Mouse (Mus musculus) neural tube, embryonic 13.5 days (tissue): ENCODE results near the gene Sorbs2. TPM values are rescaled to one million over a fixed set of nuclear protein-coding genes. Genes with fewer than 3 reads are reported as not detected.

ENCODE experiments used
- ATAC-seq: fragments of 200-750 bp; cut with Nextera tagmentation; 2 replicates; pipeline ENCODE4 v1.8.0; 2017; ENCODE audit warnings: low read depth, mild to moderate bottlenecking, moderate TSS enrichment, moderate library complexity
- H3K27ac ChIP-seq: fragments of 300-500 bp; sonication (generic); replicated peaks from 2 replicates; pipeline ENCODE4 v1.5.1; 2015; ENCODE audit warnings: moderate library complexity, mild to moderate bottlenecking, inconsistent platforms
- H3K27me3 ChIP-seq: fragments of 300-500 bp; sonication (generic); 2 replicates; pipeline ENCODE4 v1.6.1; 2015; ENCODE audit warnings: mild to moderate bottlenecking, inconsistent platforms
- H3K36me3 ChIP-seq: fragments of 300-500 bp; sonication (generic); 2 replicates; pipeline ENCODE4 v1.6.1; 2015; ENCODE audit warnings: mild to moderate bottlenecking, inconsistent platforms
- H3K4me1 ChIP-seq: fragments of 300-500 bp; sonication (generic); replicated peaks from 2 replicates; pipeline ENCODE4 v1.6.1; 2015; ENCODE audit warnings: inconsistent platforms
- H3K4me2 ChIP-seq: fragments of 300-500 bp; sonication (generic); 2 replicates; pipeline ENCODE4 v1.6.1; 2015; ENCODE audit warnings: inconsistent platforms, mild to moderate bottlenecking, moderate library complexity
- H3K4me3 ChIP-seq: fragments of 300-500 bp; sonication (generic); 2 replicates; pipeline ENCODE4 v1.5.1; 2015; ENCODE audit warnings: mild to moderate bottlenecking, inconsistent platforms
- H3K9ac ChIP-seq: fragments of 300-500 bp; sonication (generic); 2 replicates; pipeline ENCODE4 v1.6.1; 2015; ENCODE audit warnings: moderate library complexity, mild to moderate bottlenecking, inconsistent platforms
- H3K9me3 ChIP-seq: fragments of 300-500 bp; sonication (generic); 2 replicates; pipeline ENCODE4 v1.6.1; 2016; ENCODE audit warnings: inconsistent platforms
- WGBS: fragments of 180-500 bp; shearing (Covaris S2); methylation state at CpG from one replicate; pipeline ENCODE4 v1.1.7; 2015; 5-methylcytosine and 5-hydroxymethylcytosine counted together
- polyA plus RNA-seq: library from polyadenylated mRNA; unstranded; fragments of >200 nt; fragmentation: Nextera tagmentation; extraction: Ambion mirVana; gene quantifications from 2 replicates; pipeline ENCODE4 v1.2.1, GENCODE M21; 2015

Sorbs2 gene
- polyA plus RNA-seq, 1 experiment from 2014 or later: 50.5 TPM

DNA sequence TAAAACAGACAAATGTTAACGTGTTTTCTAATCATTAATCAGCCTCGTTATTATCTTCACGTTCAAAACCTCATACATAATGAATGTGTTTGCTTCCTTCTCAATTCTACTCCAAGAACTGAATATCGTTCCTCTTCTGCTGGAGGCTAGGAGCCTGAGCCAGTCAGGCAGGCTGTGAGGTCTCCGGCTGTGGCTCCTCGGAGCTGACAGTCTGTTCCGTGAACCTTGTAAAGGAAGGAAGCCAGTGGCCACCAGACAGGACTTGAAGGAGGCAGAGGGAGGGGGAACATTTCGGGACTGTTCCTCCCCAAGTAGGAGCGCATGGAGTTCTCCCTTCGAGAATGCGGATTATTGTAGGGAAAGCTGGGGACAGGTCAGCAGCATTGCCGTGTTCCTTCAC lies 153.0 kb downstream of the Sorbs2 start:
- H3K4me3 ChIP-seq: no peak overlapping the region
- WGBS: 70% methylated on average over 12 of the region's 12 CpGs

DNA sequence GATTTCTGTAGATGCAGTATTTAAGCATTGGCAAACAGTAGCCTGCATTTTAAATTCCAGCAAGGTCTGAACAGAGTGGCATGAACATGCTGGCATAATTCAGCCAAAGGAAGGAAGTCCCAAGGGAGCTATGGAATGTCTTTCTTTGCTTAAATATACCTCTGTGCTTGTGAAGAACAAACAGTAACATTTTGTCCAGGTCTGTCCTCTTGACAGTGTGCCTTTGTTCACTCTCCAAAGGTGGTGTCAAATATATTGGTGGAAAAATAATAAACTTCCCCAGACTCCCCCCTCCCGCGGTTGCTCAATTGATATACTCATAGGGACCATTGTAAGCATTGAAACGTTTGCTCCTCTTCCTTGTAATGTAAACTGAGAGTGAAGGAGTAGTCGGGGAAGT lies 154.0 kb downstream of the Sorbs2 start:
- Histone ChIP-seq H3K27ac (no peak overlapping the region), H3K4me2 (no peak overlapping the region), H3K4me3 (no peak overlapping the region), H3K9ac (no peak overlapping the region), H3K36me3 (0 out of 2 replicates have a peak, but pooled peaks cover 3% of the 10 kb centered on the region), H3K27me3 (no peaks in the 10 kb centered on the region), H3K9me3 (no peaks in the 10 kb centered on the region), H3K4me1 (peaks cover 12% of the 10 kb centered on the region; the same call in 1 of the 2 replicates)
- 52% methylated on average over 4 of the region's 4 CpGs for WGBS
- no peak for ATAC-seq

More for the DNA sequence above, 153.0 kb downstream of the Sorbs2 start:
- ATAC-seq: no peak
- Histone ChIP-seq H3K4me1 (peaks cover 12% of the 10 kb centered on the region; the same call in 1 of the 2 replicates), H3K9ac (no peak overlapping the region), H3K4me2 (no peak overlapping the region), H3K27me3 (no peaks in the 10 kb centered on the region), H3K9me3 (no peaks in the 10 kb centered on the region), H3K27ac (no peak overlapping the region), H3K36me3 (0 out of 2 replicates have a peak, but pooled peaks cover 3% of the 10 kb centered on the region)

DNA sequence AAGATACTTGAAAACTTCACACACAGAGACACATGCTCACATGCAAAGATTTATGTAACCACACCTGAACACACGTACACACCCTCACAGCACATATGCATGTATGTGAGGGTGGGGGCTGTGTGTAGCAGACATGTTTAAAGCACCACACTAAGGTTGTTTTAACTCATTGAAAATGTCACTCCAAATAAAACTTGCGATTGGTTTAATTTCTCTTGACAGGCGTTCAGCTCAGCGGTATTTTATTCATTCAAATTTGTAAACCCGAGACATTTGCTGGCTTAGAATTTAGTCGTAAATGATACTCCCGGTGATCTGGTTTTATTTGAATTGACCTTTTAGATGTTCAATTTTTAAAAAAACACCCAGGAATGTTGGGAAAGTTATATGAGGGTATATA lies 158.6 kb downstream of the Sorbs2 start:
- H3K27me3 ChIP-seq: no peaks in the 10 kb centered on the region
- H3K9me3 ChIP-seq: no peaks in the 10 kb centered on the region
- 87% methylated on average over 7 of the region's 7 CpGs for WGBS
- no peak for ATAC-seq
- peaks cover 15% of the 10 kb centered on the region; the same call in 1 of the 2 replicates for H3K4me1 ChIP-seq
- H3K36me3 ChIP-seq: no peaks in the 10 kb centered on the region
- no peak overlapping the region for H3K9ac ChIP-seq
- H3K4me2 ChIP-seq: no peak overlapping the region
- no peak overlapping the region for H3K27ac ChIP-seq
- no peak overlapping the region for H3K4me3 ChIP-seq

DNA sequence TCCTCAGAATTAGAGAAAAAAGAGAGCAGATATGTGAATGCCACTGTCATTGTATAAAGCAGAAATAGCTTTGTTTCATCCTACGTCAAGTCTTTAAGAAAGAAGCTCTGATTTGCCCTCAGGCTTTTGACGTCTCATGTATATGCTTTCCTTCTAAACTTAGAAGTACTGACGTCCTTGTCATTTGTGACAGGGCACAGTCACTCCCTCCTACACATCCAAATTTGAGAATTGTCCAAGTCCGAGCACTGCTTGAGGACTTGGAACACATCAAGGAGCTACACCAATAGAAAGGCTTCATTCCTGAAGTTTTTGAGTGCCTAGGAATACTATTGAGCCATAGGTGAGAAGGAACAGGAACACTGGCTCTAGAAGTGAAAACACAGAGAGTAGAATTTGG lies 165.6 kb downstream of the Sorbs2 start:
- Histone ChIP-seq H3K4me2 (no peak overlapping the region), H3K9me3 (no peaks in the 10 kb centered on the region), H3K36me3 (no peaks in the 10 kb centered on the region), H3K27ac (no peak overlapping the region), H3K9ac (no peak overlapping the region), H3K4me1 (peaks cover 34% of the 10 kb centered on the region), H3K27me3 (no peaks in the 10 kb centered on the region), H3K4me3 (no peak overlapping the region)
- WGBS: 82% methylated on average over 4 of the region's 4 CpGs
- no peak for ATAC-seq

DNA sequence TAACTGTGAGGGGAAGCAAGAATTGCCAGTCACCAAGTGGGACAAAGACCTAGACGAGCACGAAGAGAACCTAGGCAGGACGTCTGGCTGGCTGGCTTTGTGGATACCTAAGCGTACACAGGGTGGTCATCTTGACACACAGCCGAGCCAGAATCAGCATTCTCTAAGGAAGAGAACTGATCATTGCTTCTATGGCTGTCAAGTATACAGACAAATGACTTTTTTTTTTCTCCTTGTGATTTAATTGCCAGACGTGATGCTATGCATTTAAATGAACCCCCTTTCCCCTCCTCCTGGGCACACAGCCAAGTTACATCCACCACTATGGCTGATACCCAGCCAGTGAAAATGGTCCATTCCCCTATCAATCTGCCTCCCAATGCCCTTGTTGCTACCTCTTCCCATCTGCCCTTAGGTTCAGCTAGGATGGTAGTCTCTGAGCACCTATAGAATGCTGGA lies 168.3 kb downstream of the Sorbs2 start:
- no peak overlapping the region for H3K9ac ChIP-seq
- no peaks in the 10 kb centered on the region for H3K27me3 ChIP-seq
- ATAC-seq: peak; percentile 78
- no peak overlapping the region for H3K4me3 ChIP-seq
- H3K27ac ChIP-seq: peak overlapping the region; percentile 84
- H3K4me1 ChIP-seq: peaks cover 45% of the 10 kb centered on the region
- 30% methylated on average over 6 of the region's 6 CpGs for WGBS
- H3K9me3 ChIP-seq: no peaks in the 10 kb centered on the region
- H3K36me3 ChIP-seq: no peaks in the 10 kb centered on the region
- peak overlapping the region; percentile 24 for H3K4me2 ChIP-seq

DNA sequence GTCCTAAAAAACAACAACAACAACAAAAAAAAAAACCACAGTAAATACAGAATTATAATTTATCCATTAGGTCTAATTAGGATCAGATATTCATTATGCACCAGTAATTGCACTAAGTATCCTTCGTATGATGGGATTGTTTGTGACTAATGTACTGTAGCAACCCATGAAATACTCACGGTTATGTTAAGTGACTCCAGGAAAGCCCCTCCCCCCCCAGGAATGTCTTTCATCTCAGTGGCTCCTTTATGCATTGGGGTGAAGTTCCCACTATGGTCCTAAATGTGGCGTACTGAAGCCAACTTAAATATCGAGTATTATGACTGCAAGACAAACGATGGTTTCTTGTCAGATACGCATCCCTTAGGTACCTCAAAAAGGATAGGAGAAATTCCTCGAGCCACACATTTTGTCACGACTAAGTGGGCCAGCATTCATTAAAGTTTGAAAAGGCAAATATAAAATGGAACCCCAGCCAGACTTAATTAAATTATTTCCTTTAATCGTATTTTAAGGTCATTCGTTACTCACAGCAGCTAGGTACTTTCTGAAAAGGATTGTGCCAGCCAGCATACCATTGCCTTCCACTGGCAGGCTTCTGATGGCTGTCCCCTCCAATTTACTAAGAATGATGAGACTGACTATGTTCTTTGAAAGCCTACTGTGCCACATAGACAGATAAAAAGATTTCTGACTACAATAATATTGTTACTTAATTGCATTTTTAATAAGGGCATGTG lies 169.7 kb downstream of the Sorbs2 start:
- 25% methylated on average over 10 of the region's 10 CpGs for WGBS
- Histone ChIP-seq H3K27ac (peak overlapping the region; percentile 46), H3K27me3 (no peaks in the 10 kb centered on the region), H3K4me1 (peaks cover 40% of the 10 kb centered on the region), H3K9me3 (no peaks in the 10 kb centered on the region), H3K4me3 (no peak overlapping the region), H3K4me2 (no peak overlapping the region), H3K9ac (no peak overlapping the region), H3K36me3 (no peaks in the 10 kb centered on the region)
- ATAC-seq: no peak

DNA sequence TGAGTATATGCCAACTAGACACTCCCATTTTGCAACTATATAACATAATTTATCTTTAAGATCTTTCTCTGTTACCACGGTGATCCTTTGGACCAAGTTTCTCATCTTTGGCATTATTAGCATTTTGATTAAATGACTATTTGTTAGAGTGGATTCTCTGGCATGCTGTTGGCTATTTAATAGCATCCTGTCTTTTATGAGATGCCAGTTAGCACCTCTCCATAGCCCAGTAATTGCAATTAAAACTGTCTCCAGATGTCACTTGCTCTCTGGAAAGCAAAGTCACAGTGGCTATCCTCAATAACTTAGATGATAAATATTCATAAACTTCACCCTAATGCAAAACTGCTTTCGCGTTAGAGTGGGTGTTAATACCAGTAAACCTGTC lies 170.3 kb downstream of the Sorbs2 start:
- no peaks in the 10 kb centered on the region for H3K9me3 ChIP-seq
- H3K4me2 ChIP-seq: no peak overlapping the region
- H3K27me3 ChIP-seq: no peaks in the 10 kb centered on the region
- whole genome bisulfite sequencing: 44% methylated on average over 3 of the region's 3 CpGs
- ATAC-seq: no peak
- H3K4me1 ChIP-seq: peaks cover 43% of the 10 kb centered on the region
- peak overlapping the region; percentile 46; the same call in 1 of the 2 replicates for H3K27ac ChIP-seq
- H3K36me3 ChIP-seq: no peaks in the 10 kb centered on the region
- no peak overlapping the region for H3K4me3 ChIP-seq
- H3K9ac ChIP-seq: no peak overlapping the region

DNA sequence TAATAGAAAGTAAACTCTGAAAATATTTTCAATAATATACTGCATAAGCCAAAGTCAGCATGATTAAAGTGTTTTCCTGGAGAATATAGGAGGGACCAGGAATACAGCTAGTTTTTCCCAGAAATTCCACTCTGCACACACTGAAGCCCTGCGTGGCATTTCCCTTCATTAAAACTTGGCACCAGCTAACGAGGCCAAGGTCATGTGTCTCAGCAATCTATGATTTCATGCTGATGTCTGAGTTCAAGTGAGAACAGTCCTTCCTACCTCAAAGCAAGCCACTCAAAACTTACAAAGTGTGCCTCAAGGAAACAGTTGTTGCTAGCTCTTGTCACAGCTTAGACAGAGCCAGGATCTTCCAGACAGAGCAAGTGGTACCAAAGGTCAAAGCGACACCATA lies 173.6 kb downstream of the Sorbs2 start:
- no peaks in the 10 kb centered on the region for H3K36me3 ChIP-seq
- 86% methylated on average over 3 of the region's 3 CpGs for WGBS
- H3K9me3 ChIP-seq: no peaks in the 10 kb centered on the region
- no peak overlapping the region for H3K9ac ChIP-seq
- no peak overlapping the region for H3K4me2 ChIP-seq
- no peak for ATAC-seq
- no peak overlapping the region for H3K4me3 ChIP-seq
- H3K27ac ChIP-seq: no peak overlapping the region
- H3K4me1 ChIP-seq: peaks cover 39% of the 10 kb centered on the region
- H3K27me3 ChIP-seq: no peaks in the 10 kb centered on the region

DNA sequence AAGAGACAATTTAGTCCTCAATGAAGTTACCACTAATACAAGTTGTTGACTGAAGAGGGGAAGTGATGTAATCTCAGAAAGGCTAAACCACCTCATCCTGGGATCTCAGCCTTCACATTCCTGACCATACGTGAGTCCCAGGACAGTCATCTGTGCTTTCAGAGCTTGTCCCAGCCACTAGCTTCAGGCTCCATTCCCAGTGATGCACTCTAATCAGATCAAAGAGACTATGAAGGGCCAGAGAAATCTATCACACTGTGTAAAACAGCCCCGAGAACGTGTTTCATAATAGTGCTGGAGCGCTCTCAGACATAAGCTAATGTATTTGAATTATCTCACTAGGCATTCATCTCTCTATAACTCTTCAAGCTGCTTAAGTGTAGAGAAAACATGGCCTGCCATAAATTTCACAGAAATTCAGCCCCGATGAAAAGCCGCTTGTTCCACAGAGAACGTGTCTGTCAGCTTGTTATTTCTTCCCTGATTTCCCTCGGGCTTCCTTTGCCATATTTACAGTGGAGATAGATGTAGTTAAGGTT lies 175.3 kb downstream of the Sorbs2 start:
- Histone ChIP-seq H3K9ac (no peak overlapping the region), H3K4me2 (no peak overlapping the region), H3K27me3 (no peaks in the 10 kb centered on the region), H3K4me1 (peaks cover 30% of the 10 kb centered on the region), H3K36me3 (no peaks in the 10 kb centered on the region), H3K4me3 (no peak overlapping the region), H3K9me3 (no peaks in the 10 kb centered on the region), H3K27ac (peak overlapping the region; percentile 42)
- no peak for ATAC-seq
- WGBS: 46% methylated on average over 8 of the region's 8 CpGs

DNA sequence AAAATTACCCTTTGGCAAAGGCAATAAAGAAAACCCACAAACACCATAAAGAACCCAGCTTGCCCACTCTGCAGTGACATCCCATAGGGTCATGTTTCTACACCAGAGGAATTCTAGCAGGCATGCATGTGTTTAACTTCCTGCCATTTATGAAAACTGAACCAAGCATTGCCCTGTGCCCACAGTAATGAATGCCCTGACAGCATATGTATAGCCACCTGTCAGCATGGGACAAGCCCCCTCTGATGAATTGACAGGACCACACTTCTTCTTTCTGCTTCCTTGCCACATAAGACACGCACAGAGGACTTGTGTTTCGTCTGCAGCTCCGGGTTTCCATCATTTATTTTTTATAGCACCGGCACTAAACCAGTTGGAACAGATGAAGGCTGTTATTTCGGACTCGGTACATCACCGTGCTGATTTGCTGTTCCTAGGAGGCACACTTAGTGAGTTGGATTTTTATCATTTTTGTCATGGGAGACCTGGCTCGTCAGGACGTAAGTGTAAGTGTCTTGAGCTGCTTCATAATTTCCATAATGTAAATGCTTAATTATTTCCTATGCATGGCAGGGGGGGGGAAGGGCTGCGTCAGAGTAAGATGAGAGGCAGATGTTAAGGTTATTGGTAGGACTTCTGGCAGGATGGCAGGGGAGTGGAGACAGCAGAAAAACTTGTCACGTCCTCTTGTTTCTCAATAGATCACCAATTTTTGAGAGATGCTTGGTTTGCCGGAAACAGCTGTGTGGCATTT lies 180.5 kb downstream of the Sorbs2 start:
- Histone ChIP-seq H3K9me3 (no peaks in the 10 kb centered on the region), H3K9ac (no peak overlapping the region), H3K36me3 (0 out of 2 replicates have a peak, but pooled peaks cover 4% of the 10 kb centered on the region), H3K27ac (peak overlapping the region; percentile 71), H3K4me2 (peak overlapping the region; percentile 25; the same call in 1 of the 2 replicates), H3K4me1 (peaks cover 35% of the 10 kb centered on the region), H3K27me3 (no peaks in the 10 kb centered on the region), H3K4me3 (no peak overlapping the region)
- WGBS: 37% methylated on average over 12 of the region's 12 CpGs
- ATAC-seq: peak; percentile 71

DNA sequence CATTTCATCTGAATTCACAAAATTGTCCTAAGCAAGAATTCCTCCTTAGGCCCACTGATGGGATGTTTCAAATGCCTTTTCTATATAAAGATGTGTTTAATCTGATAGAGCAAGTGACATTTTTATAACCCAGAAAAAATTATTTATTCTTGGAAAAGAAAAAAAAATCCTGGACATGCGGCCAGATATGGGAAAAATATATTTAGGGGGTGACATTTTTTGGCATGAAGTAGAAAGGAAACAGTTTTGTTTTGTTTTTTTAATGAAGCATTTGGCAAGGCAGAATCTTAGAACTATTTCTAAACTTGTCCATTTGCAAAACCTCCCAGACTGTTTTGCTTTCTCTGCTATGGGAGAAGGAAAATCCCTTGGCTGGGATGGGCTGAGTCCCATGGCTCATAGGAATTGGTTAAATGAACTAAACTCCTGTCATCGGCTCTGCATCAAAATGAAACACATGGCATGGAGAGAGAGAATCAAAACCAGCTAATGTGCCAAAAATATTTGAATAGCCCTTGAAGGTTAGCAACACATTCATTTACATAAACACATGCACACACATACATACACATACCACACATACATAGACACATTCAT lies 182.1 kb downstream of the Sorbs2 start:
- no peak overlapping the region for H3K4me2 ChIP-seq
- peaks cover 37% of the 10 kb centered on the region for H3K4me1 ChIP-seq
- no peak for ATAC-seq
- H3K4me3 ChIP-seq: no peak overlapping the region
- no peak overlapping the region for H3K27ac ChIP-seq
- H3K36me3 ChIP-seq: 0 out of 2 replicates have a peak, but pooled peaks cover 4% of the 10 kb centered on the region
- no peaks in the 10 kb centered on the region for H3K9me3 ChIP-seq
- 79% methylated on average over 2 of the region's 2 CpGs for WGBS
- no peaks in the 10 kb centered on the region for H3K27me3 ChIP-seq
- no peak overlapping the region for H3K9ac ChIP-seq

DNA sequence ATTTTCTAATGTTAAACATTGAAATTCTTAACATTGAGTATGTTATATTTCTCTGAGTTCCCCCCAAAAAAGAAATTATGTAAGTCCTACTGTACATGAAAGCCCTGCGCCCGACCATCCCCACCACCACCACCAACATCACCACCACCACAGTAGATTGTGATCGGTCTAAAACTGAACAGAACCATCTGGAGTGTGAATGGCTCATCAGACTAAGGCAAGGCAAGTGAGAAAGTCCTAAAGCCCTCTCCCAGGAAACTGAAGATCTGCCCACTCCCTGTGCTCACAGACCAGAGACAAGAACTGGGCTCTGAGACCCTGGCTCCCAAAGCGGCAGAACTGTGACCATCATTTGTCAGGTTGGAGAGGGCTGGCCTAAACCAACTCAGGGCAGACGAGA lies 192.5 kb downstream of the Sorbs2 start:
- Histone ChIP-seq H3K36me3 (no peaks in the 10 kb centered on the region), H3K27me3 (no peaks in the 10 kb centered on the region), H3K4me3 (no peak overlapping the region), H3K4me1 (peaks cover 5% of the 10 kb centered on the region; the same call in 1 of the 2 replicates), H3K4me2 (no peak overlapping the region), H3K9ac (no peak overlapping the region), H3K27ac (no peak overlapping the region), H3K9me3 (no peaks in the 10 kb centered on the region)
- no peak for ATAC-seq
- 95% methylated on average over 5 of the region's 5 CpGs for WGBS
